Mouse (Mus musculus): ENCODE measurements at regions not wholly inside any gene's neighbourhood (a gene's known extent, or its start where the extent isn't known, plus 50 kb on each side); places are given as distances from the start of the nearest gene placed in this dataset.

GRCm38 (mm10) chr7:34458851-34459250, 65.7 kb upstream of the Lsm14a start:
- TF ChIP-seq POLR2A (IDR thresholded peaks at IDR 0.05; ENCODE audit: low read depth, low read length) (no peak), CTCF (IDR thresholded peaks at IDR 0.05; ENCODE audit: extremely low read depth, insufficient read length, insufficient replicate concordance, low read depth, low read length) (no peak)
